Mouse (Mus musculus) MEL (cell line): Measurements from ENCODE around the gene Bcl2l10. TPM values are rescaled to one million over a fixed set of nuclear protein-coding genes. Genes with fewer than 3 reads are reported as not detected.
A peak's percentile ranks its signal among the peaks of the same experiment; 100 is the strongest.

Source experiments
- DNase-seq: peaks from one replicate; pipeline ENCODE4 v3.0.0; 2011; ENCODE audit warnings: low read depth, low spot score
- H3K27ac ChIP-seq: 2 replicates; pipeline ENCODE4 v1.5.1; 2012; ENCODE audit warnings: low read depth, mild to moderate bottlenecking, control low read depth, low read length, moderate library complexity; ENCODE audit not compliant: control insufficient read depth
- H3K27me3 ChIP-seq, 2 experiments: fragments of 150-350 bp in 1 of 2; sonication (generic) in 1 of 2; 2 replicates each; pipeline ENCODE4 v1.6.1; 2012; ENCODE audit warnings: low read length in 2 of 2, mild to moderate bottlenecking in 2 of 2, improper control_type of control experiment in 1 of 2, moderate library complexity in 1 of 2; ENCODE audit not compliant: insufficient read depth in 2 of 2, control insufficient read depth in 1 of 2
- H3K36me3 ChIP-seq, 2 experiments: 2 replicates each; pipeline ENCODE4 v1.6.1; 2012 to 2014; ENCODE audit warnings: low read length in 2 of 2, improper control_type of control experiment in 1 of 2, inconsistent platforms in 1 of 2, mild to moderate bottlenecking in 1 of 2; ENCODE audit not compliant: insufficient read depth in 2 of 2, control insufficient read depth in 1 of 2
- H3K4me1 ChIP-seq, 2 experiments: fragments of 150-350 bp in 1 of 2; sonication (generic) in 1 of 2; 2 replicates each; pipeline ENCODE4 v1.6.1; 2012; ENCODE audit warnings: low read length in 2 of 2, improper control_type of control experiment in 1 of 2, mild to moderate bottlenecking in 1 of 2; ENCODE audit not compliant: insufficient read depth in 2 of 2, control insufficient read depth in 1 of 2
- H3K4me3 ChIP-seq, 2 experiments: fragments of 150-350 bp in 1 of 2; sonication (generic) in 1 of 2; 2 replicates each; pipeline ENCODE4 v1.5.1; 2012; ENCODE audit warnings: low read depth in 2 of 2, low read length in 2 of 2, mild to moderate bottlenecking in 2 of 2, moderate library complexity in 2 of 2, control low read depth in 1 of 2, improper control_type of control experiment in 1 of 2; ENCODE audit not compliant: control insufficient read depth in 1 of 2, insufficient read depth in 1 of 2
- H3K79me2 ChIP-seq: 2 replicates; pipeline ENCODE4 v1.6.1; 2012; ENCODE audit warnings: mild to moderate bottlenecking, low read length, moderate library complexity; ENCODE audit not compliant: control insufficient read depth, poor library complexity, insufficient read depth
- H3K9ac ChIP-seq: 2 replicates; pipeline ENCODE4 v1.6.1; 2012; ENCODE audit warnings: low read depth, mild to moderate bottlenecking, control low read depth, low read length, moderate library complexity; ENCODE audit not compliant: control insufficient read depth, poor library complexity, severe bottlenecking
- H3K9me3 ChIP-seq: fragments of 150-350 bp; sonication (generic); replicated peaks from 2 replicates; pipeline ENCODE4 v1.6.1; 2012; ENCODE audit warnings: mild to moderate bottlenecking, low read length, improper control_type of control experiment, moderate library complexity; ENCODE audit not compliant: insufficient read depth
- BHLHE40 ChIP-seq: IDR thresholded peaks from 2 replicates; pipeline ENCODE4 v1.6.1; 2012; ENCODE audit warnings: low read depth, mild to moderate bottlenecking, inconsistent platforms, low read length, improper control_type of control experiment, borderline replicate concordance
- CHD1 ChIP-seq: IDR thresholded peaks from 2 replicates; pipeline ENCODE4 v1.6.1; 2012; ENCODE audit warnings: low read depth, mild to moderate bottlenecking, inconsistent platforms, low read length, improper control_type of control experiment
- CTCF ChIP-seq, 3 experiments: IDR thresholded peaks in 2 of 3; conservative IDR thresholded peaks in 1 of 3; 2 replicates each; pipeline ENCODE4 v1.5.1; 2011 to 2012; ENCODE audit warnings: low read length in 3 of 3, low read depth in 2 of 3, mild to moderate bottlenecking in 2 of 3, improper control_type of control experiment in 1 of 3, inconsistent platforms in 1 of 3, mixed read lengths in 1 of 3, moderate library complexity in 1 of 3; ENCODE audit not compliant: control insufficient read depth in 1 of 3, insufficient read depth in 1 of 3, poor library complexity in 1 of 3, severe bottlenecking in 1 of 3
- ELF1 ChIP-seq: IDR thresholded peaks from 2 replicates; pipeline ENCODE4 v1.6.1; 2014; ENCODE audit warnings: low read depth, mild to moderate bottlenecking, inconsistent platforms, low read length, improper control_type of control experiment, moderate library complexity
- ETS1 ChIP-seq: IDR thresholded peaks from 2 replicates; pipeline ENCODE4 v1.6.1; 2012; ENCODE audit warnings: low read depth, mild to moderate bottlenecking, inconsistent platforms, low read length, improper control_type of control experiment, moderate library complexity
- GABPA ChIP-seq: IDR thresholded peaks from 2 replicates; pipeline ENCODE4 v1.6.1; 2012; ENCODE audit warnings: low read depth, mild to moderate bottlenecking, inconsistent platforms, low read length, improper control_type of control experiment, moderate library complexity
- GATA1 ChIP-seq: IDR thresholded peaks from 2 replicates; pipeline ENCODE4 v1.6.1; 2011; ENCODE audit warnings: low read depth, low read length, improper control_type of control experiment
- HCFC1 ChIP-seq: IDR thresholded peaks from 2 replicates; pipeline ENCODE4 v1.6.1; 2012; ENCODE audit warnings: low read depth, mild to moderate bottlenecking, inconsistent platforms, low read length, improper control_type of control experiment, moderate library complexity
- JUND ChIP-seq: IDR thresholded peaks from 2 replicates; pipeline ENCODE4 v1.6.1; 2011; ENCODE audit warnings: low read depth, mild to moderate bottlenecking, improper control_type of control experiment, low read length
- KAT2A ChIP-seq: conservative IDR thresholded peaks from 2 replicates; pipeline ENCODE4 v1.6.1; 2012; ENCODE audit warnings: low read depth, low read length, improper control_type of control experiment, inconsistent platforms
- MAX ChIP-seq: IDR thresholded peaks from 2 replicates; pipeline ENCODE4 v1.6.1; 2011; ENCODE audit warnings: low read length, improper control_type of control experiment
- MAZ ChIP-seq: IDR thresholded peaks from 2 replicates; pipeline ENCODE4 v1.6.1; 2012; ENCODE audit warnings: low read depth, mild to moderate bottlenecking, inconsistent platforms, low read length, improper control_type of control experiment
- MEF2A ChIP-seq: IDR thresholded peaks from 2 replicates; pipeline ENCODE4 v1.6.1; 2014; ENCODE audit warnings: low read depth, mild to moderate bottlenecking, inconsistent platforms, low read length, improper control_type of control experiment; ENCODE audit not compliant: poor library complexity, insufficient replicate concordance, severe bottlenecking; ENCODE audit errors: extremely low read depth
- MXI1 ChIP-seq: IDR thresholded peaks from 2 replicates; pipeline ENCODE4 v1.6.1; 2011; ENCODE audit warnings: mild to moderate bottlenecking, low read depth, low read length, improper control_type of control experiment
- MYB ChIP-seq: IDR thresholded peaks from 2 replicates; pipeline ENCODE4 v1.6.1; 2011; ENCODE audit warnings: mild to moderate bottlenecking, low read depth, low read length, improper control_type of control experiment
- NELFE ChIP-seq: IDR thresholded peaks from 2 replicates; pipeline ENCODE4 v1.6.1; 2011; ENCODE audit warnings: low read depth, low read length, improper control_type of control experiment
- NRF1 ChIP-seq: IDR thresholded peaks from 2 replicates; pipeline ENCODE4 v1.6.1; 2014; ENCODE audit warnings: low read depth, mild to moderate bottlenecking, inconsistent platforms, low read length, improper control_type of control experiment, moderate library complexity; ENCODE audit not compliant: poor library complexity, insufficient read depth, severe bottlenecking
- POLR2A ChIP-seq, 2 experiments: IDR thresholded peaks; 2 replicates each; pipeline ENCODE4 v1.6.1; 2011 to 2012; ENCODE audit warnings: low read length in 2 of 2, mild to moderate bottlenecking in 2 of 2, control low read depth in 1 of 2, improper control_type of control experiment in 1 of 2, low read depth in 1 of 2, moderate library complexity in 1 of 2; ENCODE audit not compliant: control insufficient read depth in 1 of 2, insufficient read depth in 1 of 2, poor library complexity in 1 of 2
- POLR2AphosphoS2 ChIP-seq: IDR thresholded peaks from 2 replicates; pipeline ENCODE4 v1.6.1; 2011; ENCODE audit warnings: low read length, improper control_type of control experiment
- POLR2AphosphoS5 ChIP-seq: IDR thresholded peaks from 2 replicates; pipeline ENCODE4 v1.6.1; 2012; ENCODE audit warnings: low read depth, borderline replicate concordance, mild to moderate bottlenecking, inconsistent platforms, low read length, moderate library complexity, mixed read lengths
- RCOR1 ChIP-seq: IDR thresholded peaks from 2 replicates; pipeline ENCODE4 v1.6.1; 2012; ENCODE audit warnings: low read depth, mild to moderate bottlenecking, inconsistent platforms, low read length, improper control_type of control experiment
- SIN3A ChIP-seq: IDR thresholded peaks from 2 replicates; pipeline ENCODE4 v1.6.1; 2012; ENCODE audit warnings: low read length, improper control_type of control experiment, inconsistent platforms
- SMC3 ChIP-seq: IDR thresholded peaks from 2 replicates; pipeline ENCODE4 v1.6.1; 2011; ENCODE audit warnings: low read depth, low read length, improper control_type of control experiment
- TAL1 ChIP-seq: IDR thresholded peaks from 2 replicates; pipeline ENCODE4 v1.6.1; 2012; ENCODE audit warnings: mild to moderate bottlenecking, inconsistent platforms, low read length, moderate library complexity, mixed read lengths
- TBP ChIP-seq: IDR thresholded peaks from 2 replicates; pipeline ENCODE4 v1.8.0; 2011; ENCODE audit warnings: low read depth, low read length, improper control_type of control experiment
- USF1 ChIP-seq: IDR thresholded peaks from 2 replicates; pipeline ENCODE4 v1.6.1; 2014; ENCODE audit warnings: low read depth, mild to moderate bottlenecking, inconsistent platforms, low read length, improper control_type of control experiment, moderate library complexity
- USF2 ChIP-seq, 2 experiments: IDR thresholded peaks; 2 replicates each; pipeline ENCODE4 v1.6.1; 2011 to 2012; ENCODE audit warnings: improper control_type of control experiment in 2 of 2, low read length in 2 of 2, borderline replicate concordance in 1 of 2, inconsistent platforms in 1 of 2, low read depth in 1 of 2, mild to moderate bottlenecking in 1 of 2; ENCODE audit not compliant: insufficient read depth in 1 of 2
- ZC3H11A ChIP-seq: IDR thresholded peaks from 2 replicates; pipeline ENCODE4 v1.6.1; 2012; ENCODE audit warnings: low read depth, mild to moderate bottlenecking, inconsistent platforms, low read length, improper control_type of control experiment
- ZMIZ1 ChIP-seq: IDR thresholded peaks from 2 replicates; pipeline ENCODE4 v1.6.1; 2012; ENCODE audit warnings: low read depth, mild to moderate bottlenecking, inconsistent platforms, low read length, improper control_type of control experiment, moderate library complexity
- ZNF384 ChIP-seq: IDR thresholded peaks from 2 replicates; pipeline ENCODE4 v1.6.1; 2012; ENCODE audit warnings: low read depth, mild to moderate bottlenecking, inconsistent platforms, low read length, improper control_type of control experiment
- polyA plus RNA-seq, 2 experiments: library from polyadenylated mRNA; stranded (reverse) in 1 of 2; unstranded in 1 of 2; fragments of >175 nt in 1 of 2; fragments of >200 nt in 1 of 2; gene quantifications; 2 replicates each; pipeline versions ENCODE4 v1.2.1 to v1.2.4; 2012; ENCODE audit warnings: low replicate concordance in 2 of 2, low read depth in 1 of 2; ENCODE audit not compliant: insufficient read length in 2 of 2, insufficient read depth in 1 of 2, missing spikeins in 1 of 2
- total RNA-seq: library from RNA; depleted of rRNA; stranded (reverse); fragments of 300-350 nt; gene quantifications from 2 replicates; pipeline ENCODE4 v1.2.3, GENCODE M21; 2012; rRNA removed

Bcl2l10 gene
- total RNA-seq: not detected in 2 replicates
- not detected for polyA plus RNA-seq

DNA sequence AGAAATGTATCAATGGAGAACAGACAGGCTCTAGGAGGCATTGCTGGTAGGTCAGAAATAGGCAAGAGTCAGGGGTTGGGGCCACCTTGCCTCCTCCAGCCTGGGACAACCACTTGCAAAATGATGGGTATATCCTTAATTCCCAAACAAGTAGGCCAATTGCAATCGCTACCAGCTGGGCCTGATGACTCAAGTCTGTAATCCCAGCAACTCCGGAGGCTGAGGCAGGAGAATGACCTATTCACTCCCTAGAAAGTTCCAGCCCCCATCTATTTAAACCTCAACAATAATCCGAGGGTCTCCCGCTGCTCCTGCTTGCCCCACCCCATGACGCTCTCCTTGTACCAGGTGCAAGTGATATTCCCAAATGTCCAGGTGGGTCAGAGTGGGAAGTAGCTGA, at the start of gene Bcl2l10:
Gene Bcl2l10 (plus strand): TSS at position 301 of the 400 bp plus-strand sequence.
- no peaks in the 10 kb centered on the region for H3K9me3 ChIP-seq
- H3K36me3 ChIP-seq: no peaks in the 10 kb centered on the region
- H3K9ac ChIP-seq: no peak within 1 kb of the TSS
- H3K79me2 ChIP-seq: no peaks in the 10 kb centered on the region
- H3K27me3 ChIP-seq: no peaks in the 10 kb centered on the region; a peak in 1 of 4 replicates
- H3K27ac ChIP-seq: no peak within 1 kb of the TSS
- H3K4me1 ChIP-seq: no peaks in the 10 kb centered on the region
- DNase-seq: no peak
- TF ChIP-seq MXI1 (no peak), ELF1 (no peak), TAL1 (no peak), POLR2A (IDR thresholded peaks at IDR 0.05; ENCODE audit: control insufficient read depth in 1 of 2, insufficient read depth in 1 of 2, low read depth in 1 of 2, low read length in 2 of 2, poor library complexity in 1 of 2) (no peak), MAX (no peak), BHLHE40 (no peak), USF1 (no peak), SMC3 (no peak), MYB (no peak), NRF1 (no peak), POLR2AphosphoS5 (no peak), TBP (no peak), KAT2A (no peak), RCOR1 (no peak)
- TF ChIP-seq, all 39 proteins: peak for 0
- no peak within 1 kb of the TSS for H3K4me3 ChIP-seq

DNA sequence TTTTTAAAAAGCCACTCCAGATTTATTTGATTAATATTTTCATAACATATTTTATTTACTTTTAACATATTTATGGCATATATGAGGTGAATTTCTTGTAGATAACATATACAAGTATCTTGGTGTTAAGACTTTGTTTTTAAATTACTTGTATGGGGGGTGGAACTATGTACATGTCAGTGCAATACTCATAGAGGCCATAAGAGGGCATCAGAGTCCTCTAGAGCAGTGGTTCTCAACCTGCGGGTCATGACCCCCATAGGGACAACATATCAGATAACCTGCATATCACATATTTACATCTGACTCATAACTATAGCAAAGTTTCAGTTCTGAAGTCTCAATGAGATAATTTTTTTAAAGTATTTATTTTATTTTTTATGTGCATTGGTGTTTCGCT, 48.2 kb upstream of the Bcl2l10 start:
- H3K27ac ChIP-seq: no peak overlapping the region
- peaks cover 0 to 5% of the 10 kb centered on the region in 2 experiments; a peak in 2 of 4 replicates for H3K4me1 ChIP-seq
- H3K9me3 ChIP-seq: no peaks in the 10 kb centered on the region
- no peak overlapping the region for H3K9ac ChIP-seq
- peaks cover 2 to 3% of the 10 kb centered on the region in 2 experiments; a peak in 3 of 4 replicates for H3K27me3 ChIP-seq
- H3K79me2 ChIP-seq: no peaks in the 10 kb centered on the region
- H3K36me3 ChIP-seq: peaks cover 0 to 1% of the 10 kb centered on the region in 2 experiments; a peak in 1 of 4 replicates
- DNase-seq: peak; percentile 68
- no peak overlapping the region for H3K4me3 ChIP-seq
- TF ChIP-seq MXI1 (no peak), JUND (no peak), CTCF (IDR thresholded peaks at IDR 0.05 in 2 of 3, conservative IDR thresholded peaks at IDR 0.05 in 1 of 3; ENCODE audit: control insufficient read depth in 1 of 3, insufficient read depth in 1 of 3, low read depth in 2 of 3, low read length in 3 of 3, poor library complexity in 1 of 3, severe bottlenecking in 1 of 3) (peak; percentile 51 to 81 (median 81)), BHLHE40 (no peak), ZC3H11A (peak; percentile 69), CHD1 (no peak), MEF2A (no peak), HCFC1 (no peak), GABPA (no peak), POLR2A (IDR thresholded peaks at IDR 0.05; ENCODE audit: control insufficient read depth in 1 of 2, insufficient read depth in 1 of 2, low read depth in 1 of 2, low read length in 2 of 2, poor library complexity in 1 of 2) (no peak), SMC3 (peak; percentile 71), USF1 (no peak), MYB (no peak), ETS1 (no peak), NELFE (no peak), MAX (no peak), POLR2AphosphoS2 (no peak), ZMIZ1 (no peak), NRF1 (no peak), POLR2AphosphoS5 (no peak), ZNF384 (no peak), SIN3A (no peak), MAZ (no peak), USF2 (IDR thresholded peaks at IDR 0.05; ENCODE audit: borderline replicate concordance in 1 of 2, insufficient read depth in 1 of 2, low read depth in 1 of 2, low read length in 2 of 2) (no peak), GATA1 (peak; percentile 43; the same call in 1 of the 2 replicates)
